Mouse (Mus musculus) megakaryocyte, embryonic 14.5 days (primary cell): ENCODE results near the gene Hsbp1.
"Not testable (repeated sequence)": the region's sequence is repeated elsewhere in the genome, so short reads cannot be mapped to it uniquely, and the experiment has no call there.

Experiments
- FLI1 ChIP-seq: IDR thresholded peaks from 2 replicates; pipeline ENCODE4 v1.6.1; 2012; ENCODE audit warnings: low read length, inconsistent platforms, mixed read lengths
- GATA1 ChIP-seq: IDR thresholded peaks from 3 replicates; pipeline ENCODE4 v1.6.1; 2012; ENCODE audit warnings: mixed read lengths, low read length, inconsistent platforms, borderline replicate concordance

- TF ChIP-seq GATA1, FLI1: not testable (repeated sequence)
Observed at GRCm38 (mm10) chr8:119374716-119375115, 30.4 kb downstream of the Hsbp1 start.
